Mouse (Mus musculus) CH12F3 (cell line): ENCODE measurements around the gene 1700001L19Rik.

ENCODE experiments used
- in situ Hi-C: fragments of 300-500 bp; cut with MboI; formaldehyde crosslinking; loops from 2 replicates; pipeline ENCODE4 v1.14.3; 2020; ENCODE audit warnings: low sequenced_read_pairs

The 1700001L19Rik gene

GRCm38 (mm10) chr13:68597199-68597598 lies at the start of gene 1700001L19Rik:
TSS of gene 1700001L19Rik (plus strand) at chr13:68597421.
- in situ Hi-C loops = loop anchor here (25.0 kb wide), 1 partner anchor 915 kb away; no protein-coding TSS in a partner anchor

DNA sequence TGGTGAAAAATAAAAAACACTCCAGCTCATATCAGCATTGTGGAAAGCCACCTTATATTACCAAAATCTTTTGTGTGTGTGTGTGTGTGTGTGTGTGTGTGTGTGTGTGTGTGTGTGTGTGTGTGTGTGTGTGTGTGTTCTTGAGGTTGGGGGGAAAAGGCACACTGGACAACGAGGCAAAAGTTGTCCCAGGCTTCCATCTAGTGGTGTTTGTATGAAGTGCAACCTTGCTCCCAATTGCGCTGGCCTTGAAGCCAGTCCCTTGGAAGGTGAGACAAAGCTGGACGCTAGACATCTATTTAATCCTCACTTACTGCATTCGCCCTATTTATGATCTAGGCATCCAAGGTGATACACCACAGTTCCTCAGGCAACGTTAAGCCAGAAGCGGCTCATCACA lies 43.8 kb upstream of the 1700001L19Rik start:
- in situ Hi-C loops = loop anchor here (25.0 kb wide), 1 partner anchor 691 kb away; the partner anchor contains the start of gene BC048507

DNA sequence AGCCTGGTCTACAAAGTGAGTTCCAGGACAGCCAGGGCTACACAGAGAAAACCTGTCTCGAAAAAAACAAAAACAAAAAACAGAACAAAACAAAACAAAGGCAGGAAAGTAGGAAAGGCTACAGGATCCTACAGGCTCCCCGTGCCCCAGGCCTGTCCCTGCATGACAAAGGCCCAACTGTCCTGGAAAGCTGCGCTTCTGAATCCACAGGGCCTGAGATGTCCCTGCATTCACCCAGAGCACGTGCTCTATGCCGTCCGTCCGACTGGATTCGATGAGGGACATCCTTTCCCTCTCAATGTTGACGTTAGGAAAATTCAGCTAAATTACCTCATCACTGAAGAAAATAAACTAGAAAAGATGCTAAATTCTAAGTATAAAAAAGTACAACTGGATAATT lies 29.1 kb upstream of the 1700001L19Rik start:
- in situ Hi-C loops = loop anchor here (25.0 kb wide), 1 partner anchor 706 kb away; the partner anchor contains the start of gene BC048507

GRCm38 (mm10) chr13:68568548-68568947 lies 28.7 kb upstream of the 1700001L19Rik start:
- in situ Hi-C loops = loop anchor here (25.0 kb wide), 1 partner anchor 706 kb away; the partner anchor contains the start of gene BC048507

DNA sequence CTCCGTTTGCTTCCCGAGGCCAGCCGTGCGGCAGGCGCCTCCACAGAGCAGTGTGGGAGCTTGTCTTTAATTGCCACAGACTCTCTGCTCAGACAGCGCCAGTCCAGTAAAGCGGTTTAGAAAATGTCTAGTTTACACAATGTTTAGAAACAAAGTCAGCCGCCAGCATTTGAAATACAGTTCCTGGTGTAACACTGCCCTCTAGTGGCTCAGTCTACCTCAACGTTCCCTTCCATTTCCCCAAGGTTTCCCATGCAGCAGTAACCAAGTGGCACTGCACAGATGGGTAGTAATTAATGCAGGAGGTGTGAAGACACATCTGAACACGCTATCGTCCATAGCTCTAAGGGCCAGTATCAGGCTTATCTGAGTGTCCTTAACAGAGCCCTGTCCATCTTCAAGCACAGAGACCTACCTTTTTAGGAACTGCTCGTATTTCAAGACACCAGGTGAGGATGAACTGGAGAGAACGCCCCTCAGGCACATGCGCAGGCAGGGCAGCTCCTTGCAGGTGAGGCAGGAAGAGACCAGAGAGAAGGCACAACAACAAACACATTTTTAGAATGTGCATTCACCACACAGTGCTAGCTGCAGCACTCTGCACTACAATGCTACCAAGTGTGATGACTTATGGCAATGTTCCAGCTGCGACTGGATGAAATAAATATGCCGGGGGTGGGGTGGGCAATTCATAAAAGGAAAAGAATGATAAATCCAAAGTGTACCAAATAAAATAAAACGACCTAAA lies 27.5 kb upstream of the 1700001L19Rik start:
- in situ Hi-C loops = loop anchor here (25.0 kb wide), 1 partner anchor 707 kb away; the partner anchor contains the start of gene BC048507

- in situ Hi-C loops = loop anchor here (25.0 kb wide), 1 partner anchor 710 kb away; the partner anchor contains the start of gene BC048507
These were observed 25.0 kb upstream of the 1700001L19Rik start for GRCm38 (mm10) chr13:68572247-68572646.

DNA sequence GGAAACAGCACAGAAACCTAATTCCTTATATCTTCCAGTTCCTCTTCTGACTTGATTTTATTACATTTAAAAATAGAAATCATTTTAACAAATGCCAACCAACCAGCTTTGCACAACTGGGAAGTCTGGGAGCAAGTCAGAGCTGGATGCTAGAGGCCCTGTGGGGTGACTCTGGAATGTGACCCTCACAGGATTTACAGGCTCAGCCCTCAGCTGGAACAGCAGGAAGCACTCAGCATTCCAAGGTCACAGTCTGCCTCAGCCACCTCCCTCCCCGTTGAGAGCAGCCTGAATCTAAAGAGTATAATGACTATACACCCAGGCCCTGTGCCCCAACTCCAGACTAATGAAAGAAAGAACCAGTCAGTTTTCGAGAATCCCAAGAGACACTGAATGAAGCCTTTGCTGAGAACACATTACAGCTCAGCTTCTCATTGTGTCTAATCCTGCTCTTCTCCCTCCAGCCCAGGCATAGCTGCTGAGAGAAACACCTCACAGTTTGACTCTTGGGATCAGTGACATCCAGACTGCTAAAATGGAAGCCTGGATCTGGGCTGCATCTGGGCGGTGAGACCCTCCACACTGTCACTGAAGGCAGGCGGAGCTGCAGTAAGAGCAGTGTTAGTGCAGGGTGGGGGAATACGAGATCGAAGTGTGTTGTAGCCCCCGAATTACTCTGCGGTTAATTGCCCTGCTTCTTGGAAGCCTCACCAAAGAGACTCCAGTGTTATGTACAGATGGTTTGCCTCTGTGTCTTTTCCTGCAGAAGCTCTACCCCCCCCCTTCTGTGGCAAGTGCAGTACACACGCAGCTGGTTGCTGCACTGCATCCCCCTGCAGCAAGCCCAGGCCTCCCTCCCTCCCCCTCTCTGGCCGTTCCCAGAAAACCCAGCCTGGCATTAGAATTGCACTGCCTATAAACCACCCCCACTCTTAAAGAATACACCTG lies 24.0 kb upstream of the 1700001L19Rik start:
- in situ Hi-C loops = loop anchor here (25.0 kb wide), 1 partner anchor 711 kb away; the partner anchor contains the start of gene BC048507

DNA sequence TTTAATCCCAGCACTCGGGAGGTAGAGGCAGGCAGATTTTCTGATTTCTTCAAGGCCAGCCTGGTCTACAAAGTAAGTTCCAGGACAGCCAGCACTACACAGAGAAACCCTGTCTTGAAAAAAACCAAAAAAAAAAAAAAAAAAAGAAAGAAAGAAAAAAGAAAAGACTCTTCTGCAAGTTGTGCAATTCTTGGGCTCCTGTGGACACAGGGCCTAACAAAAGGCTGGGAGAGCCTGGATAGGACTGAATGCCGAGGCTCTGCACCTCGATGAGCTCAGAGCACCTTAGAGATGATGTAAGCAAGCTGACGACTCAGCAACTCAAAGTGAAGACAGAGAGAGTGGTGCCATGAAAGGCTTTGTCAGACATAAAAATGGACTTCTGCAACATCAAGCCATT lies 22.8 kb upstream of the 1700001L19Rik start:
- in situ Hi-C loops = loop anchor here (25.0 kb wide), 1 partner anchor 712 kb away; the partner anchor contains the start of gene BC048507

DNA sequence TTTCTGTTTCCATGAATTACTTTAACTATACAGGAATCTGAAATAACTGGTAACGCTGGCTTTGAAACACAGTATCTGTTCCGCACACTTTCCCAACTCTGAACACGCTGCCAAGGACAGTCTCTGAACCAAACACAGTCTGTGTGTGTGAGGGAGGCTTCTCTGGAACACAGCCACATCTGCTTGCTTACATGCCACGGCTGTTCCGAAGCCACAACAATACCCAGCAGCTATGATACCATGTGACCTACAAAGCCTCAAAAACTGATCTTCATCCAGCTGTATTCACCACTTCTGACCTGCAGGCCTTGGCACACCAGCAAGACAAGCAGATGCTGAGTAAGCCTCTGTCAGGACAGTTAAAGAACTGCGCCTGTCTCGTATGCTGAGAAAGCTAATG lies 19.3 kb upstream of the 1700001L19Rik start:
- in situ Hi-C loops = loop anchor here (25.0 kb wide), 1 partner anchor 934 kb away; no protein-coding TSS in a partner anchor

DNA sequence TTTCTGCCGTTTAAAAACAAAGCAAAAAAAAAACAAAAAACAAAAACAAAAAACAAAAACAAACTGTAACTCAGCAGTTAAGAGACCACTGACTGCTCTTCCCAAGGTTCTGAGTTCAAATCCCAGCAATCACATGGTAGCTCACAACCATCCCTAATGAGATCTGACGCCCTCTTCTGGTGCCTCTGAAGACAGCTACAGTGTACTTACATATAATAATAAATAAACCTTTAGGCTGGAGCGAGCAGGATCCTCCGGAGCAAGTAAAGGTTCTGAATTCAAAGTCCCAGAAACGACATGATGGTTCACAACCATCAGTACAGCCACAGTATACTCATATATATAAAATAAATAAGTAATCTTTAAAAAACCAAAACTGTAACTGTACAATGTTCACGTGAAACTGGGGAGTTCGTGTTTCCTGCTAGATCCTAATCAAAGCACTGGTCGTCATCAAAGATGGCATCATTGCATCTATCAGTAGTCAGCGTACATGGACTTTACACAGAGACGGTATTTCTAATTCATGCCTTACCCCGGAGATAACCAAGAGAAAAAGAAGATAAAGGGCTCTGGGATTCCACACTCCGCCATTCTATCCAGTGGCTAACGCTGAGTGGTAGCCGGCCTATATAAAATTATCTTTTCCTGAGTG lies 16.0 kb upstream of the 1700001L19Rik start:
- in situ Hi-C loops = loop anchor here (25.0 kb wide), 1 partner anchor 931 kb away; no protein-coding TSS in a partner anchor

GRCm38 (mm10) chr13:68581747-68582516 lies 15.3 kb upstream of the 1700001L19Rik start, which contains the start of the genes Mtrr and Fastkd3:
TSS of gene Mtrr (minus strand) at chr13:68582149.
TSS of gene Fastkd3 (plus strand) at chr13:68582234.
- in situ Hi-C loops = loop anchor here (25.0 kb wide), 1 partner anchor 930 kb away; no protein-coding TSS in a partner anchor

DNA sequence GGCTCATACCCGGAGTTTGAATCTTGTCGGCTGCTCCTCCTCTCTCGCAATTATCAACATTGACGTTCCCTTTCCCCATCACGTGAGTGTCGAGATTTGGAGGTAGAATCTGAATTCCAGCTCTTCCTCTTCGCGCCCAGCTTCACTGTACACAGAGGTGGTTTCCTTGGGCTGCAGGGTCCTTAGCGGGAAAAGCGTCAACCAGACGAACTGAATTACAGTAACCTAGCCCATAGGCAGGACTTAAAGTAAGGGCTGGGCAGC lies 14.8 kb upstream of the 1700001L19Rik start:
- in situ Hi-C loops = loop anchor here (25.0 kb wide), 1 partner anchor 930 kb away; no protein-coding TSS in a partner anchor

- in situ Hi-C loops = loop anchor here (25.0 kb wide), 1 partner anchor 928 kb away; no protein-coding TSS in a partner anchor
These were observed 13.3 kb upstream of the 1700001L19Rik start for GRCm38 (mm10) chr13:68583961-68584360.

- in situ Hi-C loops = loop anchor here (25.0 kb wide), 1 partner anchor 927 kb away; no protein-coding TSS in a partner anchor
These were observed 11.8 kb upstream of the 1700001L19Rik start for GRCm38 (mm10) chr13:68585441-68585840.

- in situ Hi-C loops = loop anchor here (25.0 kb wide), 1 partner anchor 924 kb away; no protein-coding TSS in a partner anchor
These were observed 8.9 kb upstream of the 1700001L19Rik start for GRCm38 (mm10) chr13:68588352-68588751.

- in situ Hi-C loops = loop anchor here (25.0 kb wide), 1 partner anchor 919 kb away; no protein-coding TSS in a partner anchor
These were observed 3.4 kb upstream of the 1700001L19Rik start for GRCm38 (mm10) chr13:68593797-68594196.

GRCm38 (mm10) chr13:68597667-68598066 lies 446 bp downstream of the 1700001L19Rik start:
- in situ Hi-C loops = loop anchor here (25.0 kb wide), 1 partner anchor 915 kb away; no protein-coding TSS in a partner anchor

GRCm38 (mm10) chr13:68598953-68599352 lies 1.7 kb downstream of the 1700001L19Rik start:
- in situ Hi-C loops = loop anchor here (25.0 kb wide), 1 partner anchor 913 kb away; no protein-coding TSS in a partner anchor

- in situ Hi-C loops = no loop called here
These were observed 4.0 kb downstream of the 1700001L19Rik start for GRCm38 (mm10) chr13:68601184-68601583.
